Mouse (Mus musculus): ENCODE data around the gene Inpp5d.
A peak's percentile ranks its signal among the peaks of the same experiment; 100 is the strongest.
"Not testable (repeated sequence)": the region's sequence is repeated elsewhere in the genome, so short reads cannot be mapped to it uniquely, and the experiment has no call there.

The Inpp5d gene

GRCm38 (mm10) chr1:87658937-87659617 lies 39.0 kb downstream of the Inpp5d start:
- DNase-seq: peak; percentile 29

GRCm38 (mm10) chr1:87659618-87659960 lies 39.5 kb downstream of the Inpp5d start:
- no peak for DNase-seq

- no peak for DNase-seq
Observed at GRCm38 (mm10) chr1:87660740-87661139, 40.6 kb downstream of the Inpp5d start.

DNA sequence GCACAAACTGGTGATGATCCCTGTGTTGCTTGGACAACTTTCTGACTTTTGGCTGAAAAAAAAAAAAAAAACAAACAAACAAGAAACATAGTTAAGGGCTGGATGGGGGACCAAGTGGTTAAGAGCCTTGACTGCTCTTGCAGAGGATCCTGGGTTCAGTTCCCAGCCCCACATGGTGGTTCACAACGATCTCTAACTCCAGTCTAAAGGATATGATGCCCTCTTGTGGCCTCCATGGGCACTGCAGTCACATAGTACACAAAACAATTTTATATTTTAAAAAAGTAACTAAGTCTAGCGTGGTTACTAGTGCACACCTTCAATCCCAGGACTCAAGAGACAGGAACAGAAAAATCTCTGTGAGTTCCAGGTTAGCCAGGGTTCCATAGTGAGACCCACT lies 43.9 kb downstream of the Inpp5d start:
- no peak for DNase-seq

DNA sequence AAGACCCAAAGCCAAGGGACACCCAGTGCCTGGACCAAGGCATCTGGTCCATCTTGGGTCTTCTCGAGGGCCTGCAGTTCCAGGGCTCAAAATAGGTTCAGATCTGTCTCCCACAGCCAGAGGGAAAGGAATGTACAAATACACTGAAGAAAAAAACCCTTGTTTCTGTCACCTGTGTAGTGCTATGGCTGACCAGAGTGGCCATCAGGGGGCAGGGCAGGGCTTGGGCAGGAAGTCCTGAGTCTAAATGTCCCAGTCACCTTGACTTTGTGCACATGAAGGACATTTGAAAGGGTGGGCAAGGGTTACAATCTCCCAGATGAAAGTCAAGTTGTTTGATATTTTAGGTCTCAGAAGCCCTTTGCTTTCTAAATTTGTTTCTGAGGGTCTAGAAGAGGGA lies 46.9 kb downstream of the Inpp5d start:
- no peak for DNase-seq

DNA sequence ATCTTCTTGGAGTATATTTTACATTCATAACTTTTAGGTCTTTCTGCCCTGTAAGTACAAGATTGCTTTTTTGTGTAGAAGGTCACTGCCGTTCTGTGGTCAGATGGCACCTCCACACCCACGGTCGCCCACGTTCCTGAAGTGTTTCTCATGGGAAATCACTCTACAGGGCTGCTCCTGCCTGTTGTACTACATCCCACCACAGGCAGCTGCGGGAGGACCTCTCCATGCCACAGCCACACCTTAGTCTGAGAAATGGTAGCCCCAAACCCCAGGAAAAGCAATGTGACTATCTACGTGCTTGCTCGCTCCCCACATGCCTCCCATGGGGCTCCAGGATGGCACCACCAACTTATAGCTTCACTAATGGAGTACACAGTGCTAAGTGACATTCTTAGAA lies 48.2 kb downstream of the Inpp5d start:
- DNase-seq: no peak

DNA sequence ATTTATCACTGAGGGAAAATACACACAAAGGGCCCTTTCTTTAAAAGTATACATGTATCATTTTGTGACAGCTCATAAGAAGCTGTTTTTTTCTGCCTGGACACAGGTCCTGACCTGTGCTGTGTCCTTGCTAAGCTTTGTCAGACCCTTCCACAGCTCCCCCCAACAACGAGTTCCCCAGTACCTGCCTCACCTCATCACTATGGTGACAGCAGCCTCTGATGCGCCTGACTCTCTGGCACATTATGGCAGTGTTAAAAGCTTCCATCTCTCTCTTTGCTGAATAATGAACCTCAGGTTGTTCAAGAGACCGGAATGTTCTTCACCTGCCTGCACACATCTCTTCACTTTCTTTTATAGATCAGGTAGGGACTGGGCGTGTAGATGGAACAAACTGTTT lies 51.4 kb downstream of the Inpp5d start:
- no peak for DNase-seq

GRCm38 (mm10) chr1:87673822-87674604 lies 53.9 kb downstream of the Inpp5d start:
- no peak for DNase-seq

DNA sequence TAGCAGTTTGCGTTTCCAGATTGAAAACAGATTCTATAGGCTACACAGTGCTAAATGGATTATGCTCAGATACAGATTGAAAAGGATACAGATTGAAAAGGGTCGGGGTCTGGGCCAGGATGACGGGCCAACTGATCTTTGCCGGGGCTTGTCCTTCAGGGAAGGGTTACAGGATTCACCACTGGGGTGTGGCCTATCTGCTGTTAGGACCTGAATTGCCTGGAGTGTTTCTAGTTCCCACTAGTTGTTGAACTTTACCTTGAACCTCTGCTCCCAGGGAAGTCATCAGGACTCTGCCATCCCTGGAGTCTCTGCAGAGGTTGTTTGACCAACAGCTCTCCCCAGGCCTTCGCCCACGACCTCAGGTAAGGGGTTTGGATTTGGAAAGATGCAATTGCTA lies 55.9 kb downstream of the Inpp5d start:
- DNase-seq: no peak

GRCm38 (mm10) chr1:87679089-87679488 lies 59.0 kb downstream of the Inpp5d start:
- no peak for DNase-seq

DNA sequence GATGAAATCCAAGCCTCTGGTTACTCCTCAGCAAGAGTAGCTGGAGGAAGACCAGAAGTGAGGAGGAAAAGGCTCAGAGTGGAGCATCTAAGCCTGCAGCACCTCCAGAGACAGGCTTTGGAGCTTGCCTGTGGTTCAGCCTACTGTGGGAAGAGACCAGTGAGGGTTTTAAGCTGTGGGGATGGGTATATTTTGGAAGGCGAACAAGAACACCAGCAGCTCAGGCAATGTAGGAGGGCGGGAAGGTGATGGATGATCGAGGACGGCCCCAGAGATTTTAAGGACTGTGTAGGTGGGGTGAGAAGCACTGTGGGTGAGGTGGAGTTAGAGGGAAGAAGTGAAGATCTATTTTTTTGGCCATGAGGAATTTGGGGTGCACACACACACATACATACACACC lies 60.8 kb downstream of the Inpp5d start:
- DNase-seq: no peak

GRCm38 (mm10) chr1:87682473-87682872 lies 62.4 kb downstream of the Inpp5d start:
- not testable (repeated sequence) for DNase-seq

DNA sequence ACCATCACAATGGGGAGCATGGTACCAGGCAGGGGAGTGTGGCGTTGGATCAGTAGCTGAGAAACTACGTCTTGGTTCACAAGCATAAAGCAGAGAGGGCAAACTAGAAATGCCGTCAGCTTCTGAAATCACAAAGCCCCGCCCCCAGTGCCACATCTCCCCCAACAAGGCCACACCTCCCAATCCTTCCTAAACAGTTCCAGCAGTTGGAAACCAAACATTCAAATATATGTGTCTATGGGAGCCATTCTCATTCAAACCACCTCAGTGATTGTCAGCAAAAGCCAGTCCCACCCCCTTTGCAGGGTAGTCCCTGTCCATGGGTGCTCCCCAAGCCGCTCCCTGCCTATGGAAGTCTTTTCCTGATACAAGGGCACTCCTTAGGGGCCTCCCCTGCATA lies 64.0 kb downstream of the Inpp5d start:
- DNase-seq: no peak

GRCm38 (mm10) chr1:87684791-87685190 lies 64.7 kb downstream of the Inpp5d start:
- no peak for DNase-seq

- DNase-seq: no peak
Observed at GRCm38 (mm10) chr1:87686351-87686750, 66.2 kb downstream of the Inpp5d start.

DNA sequence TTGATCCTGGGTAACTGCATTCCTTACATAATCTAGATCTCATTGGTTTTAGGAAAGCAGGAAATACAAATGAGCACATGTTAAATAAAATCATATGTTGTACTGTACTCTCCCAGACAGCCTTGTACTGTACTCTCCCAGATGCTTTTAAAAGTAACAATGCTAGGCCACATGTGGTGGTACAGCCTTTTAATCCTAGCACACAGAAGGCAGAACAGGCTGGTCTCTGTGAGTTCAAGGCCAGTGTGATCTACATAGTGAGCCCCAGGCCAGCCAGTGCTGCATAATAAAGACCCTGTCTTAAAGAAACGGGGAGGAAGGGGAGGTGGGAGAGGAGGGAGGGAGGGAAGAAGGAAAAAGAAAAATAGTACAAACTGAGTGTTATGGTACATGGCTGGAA lies 66.9 kb downstream of the Inpp5d start:
- no peak for DNase-seq

- DNase-seq: no peak
Observed at GRCm38 (mm10) chr1:87689661-87690341, 69.7 kb downstream of the Inpp5d start.

- peak; percentile 16 for DNase-seq
Observed at GRCm38 (mm10) chr1:87696358-87696757, 76.2 kb downstream of the Inpp5d start.

- no peak for DNase-seq
Observed at GRCm38 (mm10) chr1:87698010-87698409, 77.9 kb downstream of the Inpp5d start.

DNA sequence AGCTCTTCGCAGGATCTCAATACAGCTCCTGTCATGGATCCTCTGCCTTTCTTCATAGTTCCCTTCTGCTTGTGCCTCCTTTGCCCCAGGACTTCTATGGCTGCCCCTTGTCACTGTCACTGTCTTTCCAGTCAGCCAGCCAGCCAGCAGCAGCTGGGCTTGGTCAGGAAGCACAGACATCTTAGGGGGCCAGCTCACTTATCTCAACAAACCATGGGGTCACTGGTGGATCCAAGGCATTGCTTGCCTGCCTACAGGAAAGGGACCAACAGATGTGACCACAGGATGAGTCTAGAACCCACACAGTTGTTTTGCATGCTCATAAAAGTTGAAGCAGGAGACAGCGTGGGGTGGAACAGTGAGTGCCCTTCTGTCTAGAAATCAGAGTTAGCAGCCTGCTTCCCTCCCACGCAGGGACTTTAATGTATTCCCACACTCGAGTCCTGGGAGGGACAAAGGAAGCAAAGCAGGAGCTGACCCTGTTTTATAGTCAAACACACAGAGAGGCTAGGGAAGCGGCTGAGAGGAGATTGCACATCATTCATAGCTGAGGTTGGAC lies 79.9 kb downstream of the Inpp5d start:
- no peak for DNase-seq

GRCm38 (mm10) chr1:87704230-87704629 lies 84.1 kb downstream of the Inpp5d start:
- no peak for DNase-seq

DNA sequence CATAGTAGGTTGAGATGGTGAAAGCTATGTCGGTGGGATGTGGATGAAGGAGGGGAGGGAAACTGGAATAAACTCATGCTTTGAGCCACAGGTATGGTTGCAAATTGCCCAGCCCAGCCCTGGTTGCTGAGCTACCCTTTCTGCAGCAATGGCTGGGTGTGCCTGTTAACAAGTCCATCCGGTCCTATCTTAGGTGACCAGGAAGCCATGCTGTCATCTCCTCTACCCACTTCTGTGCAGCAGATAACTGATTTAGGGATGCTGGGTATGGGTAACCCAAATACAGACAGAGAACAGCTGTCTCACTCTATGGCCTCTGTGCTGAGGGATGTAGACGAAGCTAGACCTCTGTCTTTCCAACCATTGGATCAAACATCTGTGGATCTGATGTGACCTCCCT lies 86.2 kb downstream of the Inpp5d start:
- no peak for DNase-seq

GRCm38 (mm10) chr1:87709020-87709419 lies 88.9 kb downstream of the Inpp5d start:
- no peak for DNase-seq

Data from kidney, adult 9 months (tissue).